Mouse (Mus musculus) erythroblast, embryonic 14.5 days (primary cell): ENCODE measurements around the gene Tnc.

Experiments
- GATA1 ChIP-seq: IDR thresholded peaks from 2 replicates; pipeline ENCODE4 v1.6.1; 2012; ENCODE audit warnings: low read length, inconsistent platforms, mixed read lengths
- TAL1 ChIP-seq: IDR thresholded peaks from 3 replicates; pipeline ENCODE4 v1.6.1; 2012; ENCODE audit warnings: low read length, inconsistent platforms, mixed read lengths

DNA sequence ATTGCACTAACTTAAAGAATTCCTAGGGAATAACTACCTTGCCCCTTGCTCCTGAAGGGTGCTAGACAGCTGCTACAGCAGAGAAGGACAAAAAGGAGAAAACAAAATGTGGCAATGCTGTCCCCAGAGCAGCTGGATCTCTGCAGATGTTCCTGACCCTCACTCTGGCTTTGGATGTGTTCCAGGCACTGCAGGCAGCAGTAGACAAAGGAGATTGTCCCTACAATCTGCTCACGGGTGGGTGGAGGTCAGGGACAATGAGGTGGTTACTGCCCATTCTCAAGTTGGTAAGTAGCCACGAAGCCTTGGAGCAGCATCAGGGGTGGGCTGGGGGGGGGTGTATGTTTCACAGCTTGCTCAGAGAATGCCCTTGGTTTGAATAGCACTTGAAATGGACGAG, 43.1 kb downstream of the Tnc start:
- TF ChIP-seq TAL1 (no peak), GATA1 (no peak)
